Mouse (Mus musculus): ENCODE results near the gene Lsm14a. TPM values are rescaled to one million over a fixed set of nuclear protein-coding genes. Genes with fewer than 3 reads are reported as not detected.

Gene Lsm14a
- total and polyA plus RNA-seq, 2 experiments from 2014 or later: 41.4 to 44.7 TPM

DNA sequence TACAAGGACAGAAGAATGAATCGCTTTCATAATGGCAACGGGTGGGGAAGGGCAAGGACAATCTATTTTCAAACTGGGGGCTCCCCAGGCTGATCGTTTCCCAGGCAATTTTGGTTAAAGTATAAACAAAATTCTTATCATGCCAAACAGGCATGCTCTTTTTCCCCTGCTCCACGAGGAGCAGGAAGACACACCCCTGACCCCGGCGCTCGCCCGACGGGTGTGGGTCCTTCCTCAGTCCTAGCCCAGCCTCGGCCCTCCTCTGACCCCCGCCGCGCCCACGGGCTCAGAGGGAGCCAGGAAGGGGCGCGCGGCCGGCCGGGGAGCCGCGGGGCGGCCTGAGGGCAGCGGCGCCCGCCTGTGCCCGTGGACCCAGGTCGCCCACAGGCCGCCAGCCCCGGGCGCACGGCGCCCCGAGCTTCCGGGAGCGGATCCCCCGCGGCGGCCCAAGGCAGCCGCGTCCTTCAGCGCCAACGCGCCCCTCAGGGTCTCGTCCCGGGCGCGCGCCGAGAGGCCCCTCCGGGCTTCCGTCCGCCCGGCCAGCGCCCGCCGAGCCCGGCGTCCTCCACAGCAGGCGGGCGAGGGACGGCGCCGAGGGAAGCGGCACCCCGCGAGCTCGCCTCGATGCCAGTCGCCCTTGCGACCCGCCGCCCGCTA is 80.2 kb downstream of the Lsm14a start:
- TF ChIP-seq EP300 (IDR thresholded peaks at IDR 0.05; ENCODE audit: low read depth): no peak; the same call in none of the 2 replicates
- TF ChIP-seq CTCF (IDR thresholded peaks at IDR 0.05; ENCODE audit: low read depth): no peak
- Histone ChIP-seq H3K9ac (replicated peaks; ENCODE audit: low read depth, low read length) (peak overlapping the region; percentile 99), H3K36me3 (replicated peaks; ENCODE audit: control insufficient read depth, insufficient read depth, low read length) (no peaks in the 10 kb centered on the region), H3K4me3 (ENCODE audit: low read depth, low read length) (peak overlapping the region; percentile 99), H3K27ac (ENCODE audit: low read depth) (peak overlapping the region; percentile 98), H3K4me1 (ENCODE audit: control insufficient read depth, insufficient read depth) (peaks cover 29% of the 10 kb centered on the region), H3K27me3 (ENCODE audit: control insufficient read depth, insufficient read depth, low read length) (no peaks in the 10 kb centered on the region), H3K9me3 (replicated peaks; ENCODE audit: control insufficient read depth, low read length) (no peaks in the 10 kb centered on the region), H3K4me2 (ENCODE audit: low read depth, low read length) (peak overlapping the region; percentile 85)
- ATAC-seq (ENCODE audit: insufficient read depth, low read depth) (peak; percentile 86), DNase-seq (ENCODE audit: low spot score) (peak; percentile 79)
- under 1% methylated on average over 44 of the region's 73 CpGs for WGBS

DNA sequence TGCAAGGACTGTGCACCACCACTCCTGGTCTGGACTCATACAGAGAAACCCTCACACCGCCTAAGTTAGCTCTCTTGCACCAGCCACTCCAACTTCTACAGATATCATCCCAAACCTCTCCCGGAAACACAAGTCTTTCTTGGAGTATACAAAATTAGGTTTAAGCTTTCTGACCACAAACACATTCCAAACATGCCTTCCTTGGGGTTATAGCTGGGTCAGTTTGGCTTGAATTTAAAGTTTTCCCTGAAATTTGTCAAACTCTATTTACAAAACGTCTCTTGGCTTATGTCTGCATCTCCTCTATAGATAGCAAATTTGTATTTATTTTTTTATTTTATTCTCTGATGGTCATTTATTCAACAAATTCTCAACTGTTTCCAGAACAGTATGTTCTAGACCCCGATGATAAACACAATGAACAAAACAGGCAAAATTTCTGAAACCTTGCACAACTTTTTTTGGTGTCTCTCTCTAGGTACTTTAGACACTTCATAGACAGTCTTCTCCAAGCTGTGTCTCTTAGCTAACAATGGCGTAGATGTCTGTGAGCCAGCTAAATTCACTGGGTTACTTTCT is 83.8 kb downstream of the Lsm14a start:
- Histone ChIP-seq H3K27me3 (ENCODE audit: control insufficient read depth, insufficient read depth, low read length) (no peaks in the 10 kb centered on the region), H3K4me2 (ENCODE audit: low read depth, low read length) (no peak overlapping the region), H3K9ac (replicated peaks; ENCODE audit: low read depth, low read length) (no peak overlapping the region), H3K36me3 (replicated peaks; ENCODE audit: control insufficient read depth, insufficient read depth, low read length) (no peaks in the 10 kb centered on the region), H3K4me3 (ENCODE audit: low read depth, low read length) (no peak overlapping the region), H3K4me1 (ENCODE audit: control insufficient read depth, insufficient read depth) (peaks cover 47% of the 10 kb centered on the region), H3K9me3 (replicated peaks; ENCODE audit: control insufficient read depth, low read length) (no peaks in the 10 kb centered on the region), H3K27ac (ENCODE audit: low read depth) (peak overlapping the region; percentile 46)
- 41% methylated on average over 5 of the region's 5 CpGs for WGBS
- DNase-seq (ENCODE audit: low spot score): no peak
- no peak for ATAC-seq (ENCODE audit: insufficient read depth, low read depth)
- TF ChIP-seq EP300 (IDR thresholded peaks at IDR 0.05; ENCODE audit: low read depth) (no peak), CTCF (IDR thresholded peaks at IDR 0.05; ENCODE audit: low read depth) (no peak)

DNA sequence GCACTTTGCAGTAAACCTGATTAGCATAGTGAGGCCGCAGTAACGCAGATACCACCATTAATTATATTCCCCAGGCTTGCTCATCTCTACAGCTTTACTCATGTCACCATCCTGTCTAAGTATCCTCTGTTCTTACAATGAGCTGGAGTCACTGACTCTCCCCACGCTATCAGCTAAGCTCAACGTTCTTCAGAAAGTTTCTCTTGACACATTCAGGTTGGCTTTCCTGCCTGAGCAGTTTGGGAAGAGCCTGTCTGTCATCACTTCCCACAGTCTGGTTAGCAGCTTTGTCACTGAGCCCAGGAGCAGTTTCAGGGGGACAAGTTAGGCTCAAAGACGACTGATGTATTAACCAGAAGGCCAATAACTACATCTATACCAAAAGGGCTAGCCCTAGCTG is 84.5 kb downstream of the Lsm14a start:
- peak overlapping the region; percentile 35; the same call in 1 of the 2 replicates for H3K9ac ChIP-seq (replicated peaks; ENCODE audit: low read depth, low read length)
- H3K9me3 ChIP-seq (replicated peaks; ENCODE audit: control insufficient read depth, low read length): no peaks in the 10 kb centered on the region
- TF ChIP-seq CTCF (IDR thresholded peaks at IDR 0.05; ENCODE audit: low read depth) (no peak), EP300 (IDR thresholded peaks at IDR 0.05; ENCODE audit: low read depth) (no peak)
- ATAC-seq (ENCODE audit: insufficient read depth, low read depth) (no peak), DNase-seq (ENCODE audit: low spot score) (no peak)
- WGBS: 13% methylated on average over 5 of the region's 5 CpGs
- peaks cover 47% of the 10 kb centered on the region for H3K4me1 ChIP-seq (ENCODE audit: control insufficient read depth, insufficient read depth)
- no peak overlapping the region for H3K4me3 ChIP-seq (ENCODE audit: low read depth, low read length)
- no peaks in the 10 kb centered on the region for H3K36me3 ChIP-seq (replicated peaks; ENCODE audit: control insufficient read depth, insufficient read depth, low read length)
- no peak overlapping the region for H3K4me2 ChIP-seq (ENCODE audit: low read depth, low read length)
- peak overlapping the region; percentile 46 for H3K27ac ChIP-seq (ENCODE audit: low read depth)
- H3K27me3 ChIP-seq (ENCODE audit: control insufficient read depth, insufficient read depth, low read length): no peaks in the 10 kb centered on the region

DNA sequence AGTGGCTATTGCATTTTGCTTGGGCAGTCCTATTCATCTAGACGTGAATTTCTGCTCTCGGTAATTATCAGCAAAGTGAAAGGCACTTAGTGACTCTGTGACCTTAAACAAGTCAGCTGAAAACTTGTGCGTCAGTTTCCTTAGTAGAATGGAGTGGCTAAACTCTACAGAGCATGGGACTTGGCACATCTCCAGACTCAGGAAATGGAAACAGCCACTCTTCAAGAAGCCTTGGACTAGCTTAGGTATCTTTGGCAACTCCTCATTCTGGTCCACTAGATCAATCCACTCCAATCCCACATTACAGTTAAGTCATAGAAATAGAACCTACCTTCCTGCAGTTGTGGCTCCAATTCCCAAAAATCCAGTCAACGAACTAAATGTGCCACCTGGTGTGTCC is 87.7 kb downstream of the Lsm14a start:
- DNase-seq (ENCODE audit: low spot score) (no peak), ATAC-seq (ENCODE audit: insufficient read depth, low read depth) (peak; percentile 45; the same call in 1 of the 2 replicates)
- Histone ChIP-seq H3K4me1 (ENCODE audit: control insufficient read depth, insufficient read depth) (peaks cover 55% of the 10 kb centered on the region), H3K27ac (ENCODE audit: low read depth) (peak overlapping the region; percentile 85), H3K4me3 (ENCODE audit: low read depth, low read length) (no peak overlapping the region), H3K9me3 (replicated peaks; ENCODE audit: control insufficient read depth, low read length) (no peaks in the 10 kb centered on the region), H3K4me2 (ENCODE audit: low read depth, low read length) (peak overlapping the region; percentile 26; the same call in 1 of the 2 replicates), H3K9ac (replicated peaks; ENCODE audit: low read depth, low read length) (peak overlapping the region; percentile 8; the same call in 1 of the 2 replicates), H3K27me3 (ENCODE audit: control insufficient read depth, insufficient read depth, low read length) (no peaks in the 10 kb centered on the region), H3K36me3 (replicated peaks; ENCODE audit: control insufficient read depth, insufficient read depth, low read length) (no peaks in the 10 kb centered on the region)
- TF ChIP-seq CTCF (IDR thresholded peaks at IDR 0.05; ENCODE audit: low read depth) (no peak), EP300 (IDR thresholded peaks at IDR 0.05; ENCODE audit: low read depth) (no peak)
- 21% methylated on average over 4 of the region's 4 CpGs for WGBS

DNA sequence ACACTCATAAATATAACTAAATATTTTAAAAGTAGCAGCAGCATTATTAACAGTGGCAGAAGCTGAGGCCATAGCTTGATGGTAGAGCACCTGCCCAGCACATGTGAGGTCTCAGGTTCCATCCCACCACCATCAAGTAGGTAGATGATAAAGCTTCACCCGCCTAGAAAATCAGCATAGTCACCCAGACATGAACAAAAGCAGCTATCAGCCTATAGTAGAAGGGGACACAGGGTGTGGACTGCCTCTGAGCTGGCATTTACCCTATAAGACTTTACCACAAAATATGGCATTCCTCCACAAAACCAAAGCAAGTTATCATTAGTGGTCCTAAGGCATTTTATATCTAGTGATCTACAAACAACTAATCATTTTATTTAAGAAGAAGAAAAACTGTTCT is 90.5 kb downstream of the Lsm14a start:
- no peaks in the 10 kb centered on the region for H3K27me3 ChIP-seq (ENCODE audit: control insufficient read depth, insufficient read depth, low read length)
- 0 out of 2 replicates have a peak, but pooled peaks cover 4% of the 10 kb centered on the region for H3K36me3 ChIP-seq (replicated peaks; ENCODE audit: control insufficient read depth, insufficient read depth, low read length)
- H3K4me3 ChIP-seq (ENCODE audit: low read depth, low read length): no peak overlapping the region
- H3K4me1 ChIP-seq (ENCODE audit: control insufficient read depth, insufficient read depth): peaks cover 45% of the 10 kb centered on the region
- ATAC-seq (ENCODE audit: insufficient read depth, low read depth) (no peak), DNase-seq (ENCODE audit: low spot score) (no peak)
- no peak overlapping the region for H3K4me2 ChIP-seq (ENCODE audit: low read depth, low read length)
- no peaks in the 10 kb centered on the region for H3K9me3 ChIP-seq (replicated peaks; ENCODE audit: control insufficient read depth, low read length)
- 52% methylated on average over 1 of the region's 1 CpGs for WGBS
- peak overlapping the region; percentile 86 for H3K27ac ChIP-seq (ENCODE audit: low read depth)
- TF ChIP-seq CTCF (IDR thresholded peaks at IDR 0.05; ENCODE audit: low read depth) (no peak), EP300 (IDR thresholded peaks at IDR 0.05; ENCODE audit: low read depth) (no peak)
- no peak overlapping the region for H3K9ac ChIP-seq (replicated peaks; ENCODE audit: low read depth, low read length)
